Mouse (Mus musculus) kidney, postnatal 4 days (tissue): ENCODE data around the gene Ssc5d.
A peak's percentile ranks its signal among the peaks of the same experiment; 100 is the strongest.
"Not testable (repeated sequence)": the region's sequence is repeated elsewhere in the genome, so short reads cannot be mapped to it uniquely, and the experiment has no call there.

Experiments used
- DNase-seq, 2 experiments: peaks; one replicate each; pipeline ENCODE4 v3.0.0; 2021; ENCODE audit warnings: mixed read lengths in 2 of 2

The Ssc5d gene

GRCm38 (mm10) chr7:4925441-4926381 lies at the start of gene Ssc5d:
Ssc5d (plus strand) TSS chr7:4925785.
- DNase-seq: peak; percentile 68 to 77

- DNase-seq: peak; percentile 86 to 93
Observed at GRCm38 (mm10) chr7:4876753-4877221, 48.8 kb upstream of the Ssc5d start, which contains the start of gene Isoc2a. Isoc2a (plus strand) TSS chr7:4877153.

GRCm38 (mm10) chr7:4877226-4877625 lies 48.4 kb upstream of the Ssc5d start:
- DNase-seq: no peak

- peak; percentile 38 to 44 for DNase-seq
Observed at GRCm38 (mm10) chr7:4878186-4878585, 47.4 kb upstream of the Ssc5d start.

GRCm38 (mm10) chr7:4879036-4879435 lies 46.5 kb upstream of the Ssc5d start:
- not testable (repeated sequence) for DNase-seq

- no peak for DNase-seq
Observed at GRCm38 (mm10) chr7:4886680-4887079, 38.9 kb upstream of the Ssc5d start.

GRCm38 (mm10) chr7:4895186-4895585 lies 30.4 kb upstream of the Ssc5d start:
- no peak for DNase-seq

- DNase-seq: peak in 1 of 2 experiments; percentile 43
Observed at GRCm38 (mm10) chr7:4898851-4899648, 26.5 kb upstream of the Ssc5d start.

- DNase-seq: peak; percentile 40 to 51
Observed at GRCm38 (mm10) chr7:4899649-4900522, 25.7 kb upstream of the Ssc5d start.

GRCm38 (mm10) chr7:4900523-4900851 lies 25.1 kb upstream of the Ssc5d start:
- no peak for DNase-seq

GRCm38 (mm10) chr7:4901171-4901570 lies 24.4 kb upstream of the Ssc5d start:
- DNase-seq: peak; percentile 55 to 68

- no peak for DNase-seq
Observed at GRCm38 (mm10) chr7:4902404-4902803, 23.2 kb upstream of the Ssc5d start.

- DNase-seq: no peak
Observed at GRCm38 (mm10) chr7:4906466-4906950, 19.1 kb upstream of the Ssc5d start, which contains the start of gene Gm36210. Gm36210 (minus strand) TSS chr7:4906516.

GRCm38 (mm10) chr7:4911561-4911960 lies 14.0 kb upstream of the Ssc5d start:
- DNase-seq: peak; percentile 88 to 89

GRCm38 (mm10) chr7:4912248-4912647 lies 13.3 kb upstream of the Ssc5d start:
- no peak for DNase-seq

- peak; percentile 97 for DNase-seq
Observed at GRCm38 (mm10) chr7:4915007-4915665, 10.4 kb upstream of the Ssc5d start, which contains the start of gene Zfp628. Zfp628 (plus strand) TSS chr7:4915217.

GRCm38 (mm10) chr7:4915669-4916416 lies 9.7 kb upstream of the Ssc5d start:
- peak; percentile 45 to 60 for DNase-seq

GRCm38 (mm10) chr7:4917494-4917893 lies 8.1 kb upstream of the Ssc5d start:
- DNase-seq: no peak

GRCm38 (mm10) chr7:4918681-4919080 lies 6.9 kb upstream of the Ssc5d start:
- DNase-seq: no peak

GRCm38 (mm10) chr7:4919096-4919495 lies 6.5 kb upstream of the Ssc5d start:
- DNase-seq: no peak

- no peak for DNase-seq
Observed at GRCm38 (mm10) chr7:4919971-4920370, 5.6 kb upstream of the Ssc5d start.
